Mouse (Mus musculus) heart, embryonic 11.5 days (tissue): ENCODE data around the gene Xkr8. TPM values are rescaled to one million over a fixed set of nuclear protein-coding genes. Genes with fewer than 3 reads are reported as not detected.

ENCODE experiments used
- polyA plus RNA-seq: library from polyadenylated mRNA; unstranded; fragments of >200 nt; fragmentation: Nextera tagmentation; extraction: Ambion mirVana; gene quantifications from 2 replicates; pipeline ENCODE4 v1.2.1, GENCODE M21; 2014

Gene Xkr8
- polyA plus RNA-seq, 1 experiment from 2014 or later, result 6.1 TPM

Other genes with a start within 250 kb of the Xkr8 start
- gene Sesn2, start 222.0 kb downstream of the Xkr8 start, polyA plus RNA-seq, result 4.1 and 6.2 TPM in 2 replicates
- gene Atpif1, start 198.9 kb downstream of the Xkr8 start, polyA plus RNA-seq, result 1,210 and 1,262 TPM in 2 replicates
- gene Dnajc8, start 197.0 kb downstream of the Xkr8 start, polyA plus RNA-seq, result 157 and 162 TPM in 2 replicates
- gene Ptafr, start 168.5 kb downstream of the Xkr8 start, polyA plus RNA-seq, result 0.23 and 0.40 TPM in 2 replicates
- gene Eya3, start 93.6 kb downstream of the Xkr8 start, polyA plus RNA-seq, result 21.5 and 24.4 TPM in 2 replicates
- gene Smpdl3b, start 24.7 kb upstream of the Xkr8 start, polyA plus RNA-seq, result 6.3 and 8.6 TPM in 2 replicates
- 94.8 and 95.1 TPM in 2 replicates for gene Rpa2, start 35.8 kb upstream of the Xkr8 start, polyA plus RNA-seq
- 0.29 and 0.59 TPM in 2 replicates for gene Themis2, start 63.8 kb upstream of the Xkr8 start, polyA plus RNA-seq
- 40.3 and 45.5 TPM in 2 replicates for gene Ppp1r8, start 110.6 kb upstream of the Xkr8 start, polyA plus RNA-seq
- 66.8 and 67.5 TPM in 2 replicates for gene Stx12, start 152.0 kb upstream of the Xkr8 start, polyA plus RNA-seq
- 31.2 and 33.4 TPM in 2 replicates for gene Fam76a, start 190.0 kb upstream of the Xkr8 start, polyA plus RNA-seq
- 0.40 and 0.63 TPM in 2 replicates for gene Fgr, start 241.5 kb upstream of the Xkr8 start, polyA plus RNA-seq